Mouse (Mus musculus) midbrain, embryonic 11.5 days (tissue): ENCODE data around the gene Rpl3. TPM values are rescaled to one million over a fixed set of nuclear protein-coding genes. Genes with fewer than 3 reads are reported as not detected.

Experiments used
- ATAC-seq: fragments of 200-750 bp; cut with Nextera tagmentation; 2 replicates; pipeline ENCODE4 v1.8.0; 2017; ENCODE audit warnings: moderate TSS enrichment, moderate library complexity; ENCODE audit not compliant: low FRiP score
- DNase-seq: peaks from one replicate; pipeline ENCODE4 v3.0.0; 2015; ENCODE audit warnings: low spot score; ENCODE audit errors: missing footprints
- H3K27ac ChIP-seq: fragments of 300-500 bp; sonication (generic); 2 replicates; pipeline ENCODE4 v1.5.1; 2014; ENCODE audit warnings: low read depth, low read length
- H3K27me3 ChIP-seq: fragments of 300-500 bp; sonication (generic); 2 replicates; pipeline ENCODE4 v1.6.1; 2014; ENCODE audit warnings: mild to moderate bottlenecking, low read length, moderate library complexity, mixed read lengths; ENCODE audit not compliant: control insufficient read depth, insufficient read depth
- H3K36me3 ChIP-seq: fragments of 300-500 bp; sonication (generic); 2 replicates; pipeline ENCODE4 v1.6.1; 2014; ENCODE audit warnings: mild to moderate bottlenecking, low read length, moderate library complexity, mixed read lengths; ENCODE audit not compliant: control insufficient read depth, insufficient read depth
- H3K4me1 ChIP-seq: fragments of 300-500 bp; sonication (generic); 2 replicates; pipeline ENCODE4 v1.6.1; 2014; ENCODE audit warnings: low read length; ENCODE audit not compliant: control insufficient read depth, insufficient read depth
- H3K4me2 ChIP-seq: fragments of 300-500 bp; sonication (generic); 2 replicates; pipeline ENCODE4 v1.6.1; 2014; ENCODE audit warnings: mild to moderate bottlenecking, moderate library complexity
- H3K4me3 ChIP-seq: fragments of 300-500 bp; sonication (generic); 2 replicates; pipeline ENCODE4 v1.5.1; 2014; ENCODE audit warnings: low read depth, low read length
- H3K9ac ChIP-seq: fragments of 300-500 bp; sonication (generic); 2 replicates; pipeline ENCODE4 v1.6.1; 2014; ENCODE audit warnings: low read length
- H3K9me3 ChIP-seq: fragments of 300-500 bp; sonication (generic); 2 replicates; pipeline ENCODE4 v1.6.1; 2016; ENCODE audit warnings: low read length; ENCODE audit not compliant: control insufficient read depth
- WGBS: fragments of 180-500 bp; shearing (Covaris S2); extraction: QIAGEN DNeasy Blood & Tissue Kit; methylation state at CpG from one replicate; pipeline ENCODE4 v1.1.7; 2014; 5-methylcytosine and 5-hydroxymethylcytosine counted together
- polyA plus RNA-seq: library from polyadenylated mRNA; unstranded; fragments of >200 nt; fragmentation: Nextera tagmentation; extraction: Ambion mirVana; gene quantifications from 2 replicates; pipeline ENCODE4 v1.2.1, GENCODE M21; 2014

Rpl3 gene
- polyA plus RNA-seq, 1 experiment from 2014 or later = 1,032 TPM

- no peak for DNase-seq
- H3K36me3 ChIP-seq = no peaks in the 10 kb centered on the region
- 84% methylated on average over 9 of the region's 9 CpGs for WGBS
- no peak overlapping the region for H3K27ac ChIP-seq
- ATAC-seq = no peak
- peaks cover 15% of the 10 kb centered on the region for H3K27me3 ChIP-seq
- H3K9me3 ChIP-seq = no peaks in the 10 kb centered on the region
- 0 out of 2 replicates have a peak, but pooled peaks cover 2% of the 10 kb centered on the region for H3K4me1 ChIP-seq
- no peak overlapping the region for H3K4me3 ChIP-seq
- no peak overlapping the region for H3K4me2 ChIP-seq
- no peak overlapping the region for H3K9ac ChIP-seq
Observed at GRCm38 (mm10) chr15:80087406-80088012, 4.2 kb downstream of the Rpl3 start.

- H3K36me3 ChIP-seq = peaks cover 24% of the 10 kb centered on the region
- H3K4me3 ChIP-seq = peak overlapping the region; percentile 78
- peak overlapping the region; percentile 73 for H3K9ac ChIP-seq
- ATAC-seq (peak; percentile 20; the same call in 1 of the 2 replicates), DNase-seq (no peak)
- peak overlapping the region; percentile 55 for H3K4me2 ChIP-seq
- no peaks in the 10 kb centered on the region for H3K27me3 ChIP-seq
- no peaks in the 10 kb centered on the region for H3K9me3 ChIP-seq
- H3K27ac ChIP-seq = peak overlapping the region; percentile 89
- H3K4me1 ChIP-seq = peaks cover 22% of the 10 kb centered on the region
- 3% methylated on average over 12 of the region's 12 CpGs for WGBS
Observed at GRCm38 (mm10) chr15:80083740-80084139, 7.9 kb downstream of the Rpl3 start.

- no peaks in the 10 kb centered on the region for H3K27me3 ChIP-seq
- peak; percentile 100 for DNase-seq
- WGBS = under 1% methylated on average over 30 of the region's 30 CpGs
- H3K4me3 ChIP-seq = peak overlapping the region; percentile 78
- H3K9me3 ChIP-seq = no peaks in the 10 kb centered on the region
- peaks cover 26% of the 10 kb centered on the region for H3K36me3 ChIP-seq
- H3K27ac ChIP-seq = peak overlapping the region; percentile 89
- H3K4me1 ChIP-seq = peaks cover 22% of the 10 kb centered on the region
- peak overlapping the region; percentile 97 for H3K9ac ChIP-seq
- H3K4me2 ChIP-seq = peak overlapping the region; percentile 55
- peak; percentile 96 for ATAC-seq
Observed at GRCm38 (mm10) chr15:80083276-80083731, 8.4 kb downstream of the Rpl3 start.

GRCm38 (mm10) chr15:80082661-80083275, 8.9 kb downstream of the Rpl3 start:
- peak overlapping the region; percentile 97 for H3K9ac ChIP-seq
- DNase-seq = peak; percentile 91
- H3K9me3 ChIP-seq = no peaks in the 10 kb centered on the region
- H3K4me3 ChIP-seq = peak overlapping the region; percentile 78
- H3K36me3 ChIP-seq = peaks cover 32% of the 10 kb centered on the region
- under 1% methylated on average over 21 of the region's 21 CpGs for WGBS
- peaks cover 22% of the 10 kb centered on the region for H3K4me1 ChIP-seq
- no peaks in the 10 kb centered on the region for H3K27me3 ChIP-seq
- peak overlapping the region; percentile 81 for H3K27ac ChIP-seq
- ATAC-seq = 0 out of 2 replicates have a peak, but pooled peaks have one; percentile 7
- H3K4me2 ChIP-seq = peak overlapping the region; percentile 55

GRCm38 (mm10) chr15:80081801-80082546, 9.7 kb downstream of the Rpl3 start:
- WGBS = 9% methylated on average over 11 of the region's 11 CpGs
- Histone ChIP-seq H3K4me2 (peak overlapping the region; percentile 55), H3K27ac (peak overlapping the region; percentile 1; the same call in 1 of the 2 replicates), H3K36me3 (peaks cover 32% of the 10 kb centered on the region), H3K4me3 (peak overlapping the region; percentile 78), H3K9me3 (no peaks in the 10 kb centered on the region), H3K9ac (peak overlapping the region; percentile 97), H3K27me3 (no peaks in the 10 kb centered on the region), H3K4me1 (peaks cover 22% of the 10 kb centered on the region)
- DNase-seq (no peak), ATAC-seq (no peak)

- no peaks in the 10 kb centered on the region for H3K9me3 ChIP-seq
- ATAC-seq (no peak), DNase-seq (no peak)
- peak overlapping the region; percentile 97 for H3K9ac ChIP-seq
- peaks cover 32% of the 10 kb centered on the region for H3K36me3 ChIP-seq
- H3K4me2 ChIP-seq = peak overlapping the region; percentile 55
- H3K4me1 ChIP-seq = peaks cover 22% of the 10 kb centered on the region
- no peaks in the 10 kb centered on the region for H3K27me3 ChIP-seq
- H3K27ac ChIP-seq = no peak overlapping the region
- 55% methylated on average over 9 of the region's 9 CpGs for WGBS
- H3K4me3 ChIP-seq = peak overlapping the region; percentile 78
Observed at GRCm38 (mm10) chr15:80080711-80081615, 10.7 kb downstream of the Rpl3 start.

GRCm38 (mm10) chr15:80079954-80080353, 11.7 kb downstream of the Rpl3 start:
- Histone ChIP-seq H3K36me3 (peaks cover 32% of the 10 kb centered on the region), H3K27ac (no peak overlapping the region), H3K27me3 (no peaks in the 10 kb centered on the region), H3K4me1 (peaks cover 22% of the 10 kb centered on the region), H3K9me3 (no peaks in the 10 kb centered on the region), H3K4me2 (no peak overlapping the region), H3K4me3 (peak overlapping the region; percentile 3; the same call in 1 of the 2 replicates), H3K9ac (peak overlapping the region; percentile 33; the same call in 1 of the 2 replicates)
- DNase-seq = no peak
- 87% methylated on average over 3 of the region's 3 CpGs for WGBS
- no peak for ATAC-seq

- no peak overlapping the region for H3K4me3 ChIP-seq
- peaks cover 22% of the 10 kb centered on the region for H3K4me1 ChIP-seq
- H3K36me3 ChIP-seq = peaks cover 32% of the 10 kb centered on the region
- no peak overlapping the region for H3K9ac ChIP-seq
- no peaks in the 10 kb centered on the region for H3K9me3 ChIP-seq
- H3K4me2 ChIP-seq = no peak overlapping the region
- ATAC-seq (no peak), DNase-seq (no peak)
- WGBS = 93% methylated on average over 5 of the region's 5 CpGs
- H3K27ac ChIP-seq = no peak overlapping the region
- H3K27me3 ChIP-seq = no peaks in the 10 kb centered on the region
Observed at GRCm38 (mm10) chr15:80079129-80079668, 12.5 kb downstream of the Rpl3 start.
